In the genomic region with DNA sequence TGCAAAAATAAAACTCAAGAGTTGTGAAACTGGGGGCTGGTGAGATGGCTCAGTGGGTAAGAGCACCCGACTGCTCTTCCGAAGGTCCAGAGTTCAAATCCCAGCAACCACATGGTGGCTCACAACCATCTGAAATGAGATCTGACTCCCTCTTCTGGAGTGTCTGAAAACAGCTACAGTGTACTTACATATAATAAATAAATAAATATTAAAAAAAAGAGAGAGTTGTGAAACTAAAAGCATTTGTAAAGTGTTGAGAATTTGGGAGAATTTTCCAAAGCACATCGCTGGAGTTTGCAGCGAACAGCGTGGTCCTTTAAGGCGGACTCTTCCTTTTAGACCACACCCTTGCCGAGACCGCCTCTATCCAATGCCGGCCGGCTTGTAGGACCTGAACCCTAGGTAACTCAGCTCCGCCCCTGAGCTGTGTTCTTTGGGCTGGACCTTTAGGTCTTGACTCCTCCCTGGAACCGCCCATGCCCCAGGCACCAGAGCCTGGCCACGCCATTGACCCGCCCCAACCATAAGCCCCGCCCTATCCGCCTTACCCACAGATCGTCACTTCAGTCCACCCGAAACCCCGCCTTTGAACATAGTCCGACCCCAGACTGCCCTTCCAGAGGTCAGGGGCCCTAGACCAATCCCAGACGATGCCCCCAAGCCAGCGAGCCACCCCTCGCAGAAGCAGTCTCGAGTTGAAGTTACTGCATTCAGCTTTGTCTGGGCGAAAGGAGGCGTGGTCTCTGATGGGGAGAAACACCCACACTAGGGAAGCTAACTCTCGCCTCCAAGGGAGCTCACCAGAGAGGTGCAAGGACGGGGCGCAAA, we compare ENCODE assay signal across 8 mouse cellular contexts. TPM values are rescaled to one million over a fixed set of nuclear protein-coding genes. Genes with fewer than 3 reads are reported as not detected.
A peak's percentile ranks its signal among the peaks of the same experiment; 100 is the strongest.
DNase-seq lines count a peak whose midpoint lies in the region; ATAC-seq and TF ChIP-seq lines count a peak whose summit lies in the region.

No protein-coding gene starts in this region.

- peaks cover 3% of the 10 kb centered on the region in 2 experiments for H3K4me1 ChIP-seq in CH12.LX (ENCODE audit: control insufficient read depth in 1 of 2, insufficient read depth in 2 of 2)
- H3K4me1 ChIP-seq in forebrain, embryonic 11.5 days (replicated peaks; ENCODE audit: control insufficient read depth, insufficient read depth, low read length), result no peaks in the 10 kb centered on the region
- H3K4me1 ChIP-seq in heart, embryonic 16.5 days (ENCODE audit: control insufficient read depth, insufficient read depth, low read length), result peaks cover 10% of the 10 kb centered on the region
- peaks cover 93% of the 10 kb centered on the region for H3K4me1 ChIP-seq in liver, embryonic 15.5 days (replicated peaks)
- H3K4me1 ChIP-seq in neural tube, embryonic 12.5 days, result no peaks in the 10 kb centered on the region

- H3K9ac ChIP-seq in CH12.LX (ENCODE audit: insufficient read depth, low read depth), result peak overlapping the region; percentile 32
- peak overlapping the region; percentile 59 for H3K9ac ChIP-seq in forebrain, embryonic 11.5 days (ENCODE audit: low read length)
- H3K9ac ChIP-seq in heart, embryonic 16.5 days (ENCODE audit: low read length), result peak overlapping the region; percentile 88
- H3K9ac ChIP-seq in liver, embryonic 15.5 days, result peak overlapping the region; percentile 69
- peak overlapping the region; percentile 64 for H3K9ac ChIP-seq in neural tube, embryonic 12.5 days

- peak; percentile 99 for DNase-seq in CH12.LX (ENCODE audit: extremely low read depth)
- DNase-seq in c-Kit-positive CD71-positive TER-119-negative erythroid progenitor cells, embryonic 14.5 days (ENCODE audit: low read depth), result peak; percentile 99
- peak; percentile 97 for DNase-seq in forebrain, embryonic 11.5 days (ENCODE audit: low spot score)
- DNase-seq in kidney, postnatal 36 days, result peak; percentile 99
- DNase-seq in telencephalon, adult 2 months (ENCODE audit: low read depth, low spot score), result peak; percentile 94

- in situ Hi-C loops in CH12.LX (cut with MboI; ENCODE audit: low pct_ligation_motif_present, low pct_unique_long_range_greater_than_20kb, low sequenced_read_pairs), result no loop called here

- WGBS in forebrain, embryonic 11.5 days, result 1% methylated on average over 29 of the region's 29 CpGs
- WGBS in heart, embryonic 16.5 days, result 1% methylated on average over 29 of the region's 29 CpGs
- WGBS in liver, embryonic 15.5 days (ENCODE audit: insufficient replicate concordance), result under 1% methylated on average over 29 of the region's 29 CpGs
- WGBS in neural tube, embryonic 12.5 days, result 2% methylated on average over 29 of the region's 29 CpGs

- H3K79me2 ChIP-seq in CH12.LX (replicated peaks; ENCODE audit: control insufficient read depth, extremely low read depth, insufficient read depth, poor library complexity, severe bottlenecking), result no peaks in the 10 kb centered on the region

- TF ChIP-seq RAD21 in CH12.LX (IDR thresholded peaks at IDR 0.05; ENCODE audit: low read depth, low read length), result no peak

- no peaks in the 10 kb centered on the region for H3K9me3 ChIP-seq in CH12.LX (replicated peaks; ENCODE audit: low read length)
- no peaks in the 10 kb centered on the region for H3K9me3 ChIP-seq in forebrain, embryonic 11.5 days (ENCODE audit: control insufficient read depth, low read length)
- H3K9me3 ChIP-seq in heart, embryonic 16.5 days (replicated peaks; ENCODE audit: control insufficient read depth, low read length), result no peaks in the 10 kb centered on the region
- H3K9me3 ChIP-seq in liver, embryonic 15.5 days (replicated peaks), result no peaks in the 10 kb centered on the region
- no peaks in the 10 kb centered on the region for H3K9me3 ChIP-seq in neural tube, embryonic 12.5 days

- peak overlapping the region; percentile 17; the same call in 1 of the 2 replicates for H3K27ac ChIP-seq in CH12.LX (ENCODE audit: insufficient read depth, low read depth)
- H3K27ac ChIP-seq in forebrain, embryonic 11.5 days (ENCODE audit: low read depth, low read length), result peak overlapping the region; percentile 59
- H3K27ac ChIP-seq in heart, embryonic 16.5 days (ENCODE audit: low read length), result peak overlapping the region; percentile 93
- H3K27ac ChIP-seq in liver, embryonic 15.5 days (replicated peaks), result peak overlapping the region; percentile 96
- peak overlapping the region; percentile 46; the same call in 1 of the 2 replicates for H3K27ac ChIP-seq in neural tube, embryonic 12.5 days

- H3K27me3 ChIP-seq in CH12.LX (replicated peaks), result peaks cover 11% of the 10 kb centered on the region
- H3K27me3 ChIP-seq in forebrain, embryonic 11.5 days (ENCODE audit: control insufficient read depth, insufficient read depth, low read length), result no peaks in the 10 kb centered on the region
- H3K27me3 ChIP-seq in heart, embryonic 16.5 days (ENCODE audit: control insufficient read depth, insufficient read depth, low read length), result no peaks in the 10 kb centered on the region
- H3K27me3 ChIP-seq in liver, embryonic 15.5 days, result no peaks in the 10 kb centered on the region
- H3K27me3 ChIP-seq in neural tube, embryonic 12.5 days (replicated peaks), result no peaks in the 10 kb centered on the region; the same call in 1 of the 2 replicates

- peak overlapping the region; percentile 10; the same call in 1 of the 2 replicates for H3K4me2 ChIP-seq in CH12.LX (ENCODE audit: insufficient read depth, low read depth, poor library complexity, severe bottlenecking)
- peak overlapping the region; percentile 64 for H3K4me2 ChIP-seq in forebrain, embryonic 11.5 days (ENCODE audit: low read depth, low read length, severe bottlenecking)
- H3K4me2 ChIP-seq in heart, embryonic 16.5 days (ENCODE audit: low read depth, low read length), result peak overlapping the region; percentile 90
- peak overlapping the region; percentile 89 for H3K4me2 ChIP-seq in liver, embryonic 15.5 days
- peak overlapping the region; percentile 72 for H3K4me2 ChIP-seq in neural tube, embryonic 12.5 days (replicated peaks)

- peak in 1 of 2 experiments; percentile 19; a peak in 1 of 4 replicates for TF ChIP-seq CTCF in CH12.LX (conservative IDR thresholded peaks at IDR 0.05 in 1 of 2, IDR thresholded peaks at IDR 0.05 in 1 of 2; ENCODE audit: low read depth in 2 of 2, low read length in 2 of 2)

- no peak for TF ChIP-seq EP300 in CH12.LX (IDR thresholded peaks at IDR 0.05; ENCODE audit: low read length)

- dilution Hi-C loops in CH12.LX (cut with MboI; ENCODE audit: extremely low pct_ligation_motif_present, extremely low pct_unique_long_range_greater_than_20kb, low sequenced_read_pairs), result no loop called here

- peak; percentile 75 for TF ChIP-seq POLR2A in CH12.LX (IDR thresholded peaks at IDR 0.05; ENCODE audit: low read depth, low read length)

- H3K4me3 ChIP-seq in CH12.LX (replicated peaks in 1 of 3; ENCODE audit: low read depth in 2 of 3, low read length in 2 of 3, poor library complexity in 1 of 3), result peak overlapping the region; percentile 63 to 79 (median 69)
- H3K4me3 ChIP-seq in forebrain, embryonic 11.5 days (ENCODE audit: low read depth, low read length), result peak overlapping the region; percentile 43
- peak overlapping the region; percentile 81 for H3K4me3 ChIP-seq in heart, embryonic 16.5 days (ENCODE audit: low read length)
- H3K4me3 ChIP-seq in liver, embryonic 15.5 days (replicated peaks), result peak overlapping the region; percentile 71
- H3K4me3 ChIP-seq in neural tube, embryonic 12.5 days, result peak overlapping the region; percentile 58

- ATAC-seq in forebrain, embryonic 11.5 days (replicated peaks; ENCODE audit: low FRiP score), result peak; percentile 97
- peak; percentile 100 for ATAC-seq in heart, embryonic 16.5 days (replicated peaks; ENCODE audit: extremely low read depth, insufficient read depth, low FRiP score)
- peak; percentile 99 for ATAC-seq in liver, embryonic 15.5 days (ENCODE audit: insufficient read depth)
- peak; percentile 97 for ATAC-seq in neural tube, embryonic 12.5 days (ENCODE audit: low FRiP score, low read depth)

- H3K36me3 ChIP-seq in CH12.LX (replicated peaks in 1 of 2; ENCODE audit: control insufficient read depth in 1 of 2, insufficient read depth in 1 of 2, low read length in 1 of 2), result no peaks in the 10 kb centered on the region
- H3K36me3 ChIP-seq in forebrain, embryonic 11.5 days (ENCODE audit: control insufficient read depth, insufficient read depth, low read length), result no peaks in the 10 kb centered on the region
- H3K36me3 ChIP-seq in heart, embryonic 16.5 days (ENCODE audit: control insufficient read depth, insufficient read depth), result no peaks in the 10 kb centered on the region
- H3K36me3 ChIP-seq in liver, embryonic 15.5 days (replicated peaks), result no peaks in the 10 kb centered on the region
- no peaks in the 10 kb centered on the region for H3K36me3 ChIP-seq in neural tube, embryonic 12.5 days

RNA-seq across cellular contexts. Expression of gene Ptdss2, which starts 0.7 kb away (rescaled TPM):
- total RNA-seq in CH12.LX (2012; rRNA removed) (10.6 and 12.0 TPM in 2 replicates), CH12.LX (2014; rRNA removed) (2.5 and 2.9 TPM in 2 replicates)
- polyA plus RNA-seq in CH12.LX (2012; ENCODE audit: insufficient read length, low read depth), result 22.9 and 33.5 TPM in 2 replicates
- 70.9 and 75.3 TPM in 2 replicates for polyA plus RNA-seq in forebrain, embryonic 11.5 days (2014; fragmentation: Nextera tagmentation; extraction: Ambion mirVana)
- 56.1 and 63.9 TPM in 2 replicates for polyA plus RNA-seq in heart, embryonic 16.5 days (2015; fragmentation: Nextera tagmentation; extraction: Ambion mirVana)
- 138 and 140 TPM in 2 replicates for polyA plus RNA-seq in liver, embryonic 15.5 days (2015; fragmentation: Nextera tagmentation; extraction: Ambion mirVana)
- 74.7 and 79.8 TPM in 2 replicates for polyA plus RNA-seq in neural tube, embryonic 12.5 days (2016; fragmentation: Nextera tagmentation; extraction: Ambion mirVana)

RNA-seq across cellular contexts. Expression of gene Ano9, which starts 5.3 kb away (rescaled TPM):
- total RNA-seq in CH12.LX (2012; rRNA removed) (0.04 TPM in 2 replicates), CH12.LX (2014; rRNA removed) (not detected in 2 replicates)
- not detected in 2 replicates for polyA plus RNA-seq in CH12.LX (2012; ENCODE audit: insufficient read length, low read depth)
- 0.21 and 0.39 TPM in 2 replicates for polyA plus RNA-seq in forebrain, embryonic 11.5 days (2014; fragmentation: Nextera tagmentation; extraction: Ambion mirVana)
- 0.49 and 1.00 TPM in 2 replicates for polyA plus RNA-seq in heart, embryonic 16.5 days (2015; fragmentation: Nextera tagmentation; extraction: Ambion mirVana)
- polyA plus RNA-seq in liver, embryonic 15.5 days (2015; fragmentation: Nextera tagmentation; extraction: Ambion mirVana), result 0.99 and 1.5 TPM in 2 replicates
- 0.22 TPM in 1 of 2 replicates, not detected in the other for polyA plus RNA-seq in neural tube, embryonic 12.5 days (2016; fragmentation: Nextera tagmentation; extraction: Ambion mirVana)

RNA-seq across cellular contexts. Expression of gene Sigirr, which starts 22.5 kb away (rescaled TPM):
- total RNA-seq in CH12.LX (2012; rRNA removed) (12.9 and 19.2 TPM in 2 replicates), CH12.LX (2014; rRNA removed) (13.2 and 15.6 TPM in 2 replicates)
- 15.2 and 16.1 TPM in 2 replicates for polyA plus RNA-seq in CH12.LX (2012; ENCODE audit: insufficient read length, low read depth)
- polyA plus RNA-seq in forebrain, embryonic 11.5 days (2014; fragmentation: Nextera tagmentation; extraction: Ambion mirVana), result 1.2 and 1.8 TPM in 2 replicates
- 7.4 and 8.5 TPM in 2 replicates for polyA plus RNA-seq in heart, embryonic 16.5 days (2015; fragmentation: Nextera tagmentation; extraction: Ambion mirVana)
- polyA plus RNA-seq in liver, embryonic 15.5 days (2015; fragmentation: Nextera tagmentation; extraction: Ambion mirVana), result 22.1 and 28.1 TPM in 2 replicates
- 1.6 and 2.3 TPM in 2 replicates for polyA plus RNA-seq in neural tube, embryonic 12.5 days (2016; fragmentation: Nextera tagmentation; extraction: Ambion mirVana)

RNA-seq across cellular contexts. Expression of gene Pkp3, which starts 44.9 kb away (rescaled TPM):
- total RNA-seq in CH12.LX (2012; rRNA removed), result 52.8 and 63.1 TPM in 2 replicates
- total RNA-seq in CH12.LX (2014; rRNA removed), result 23.9 and 25.3 TPM in 2 replicates
- polyA plus RNA-seq in CH12.LX (2012; ENCODE audit: insufficient read length, low read depth), result 37.8 and 38.0 TPM in 2 replicates
- polyA plus RNA-seq in forebrain, embryonic 11.5 days (2014; fragmentation: Nextera tagmentation; extraction: Ambion mirVana), result 1.1 and 1.9 TPM in 2 replicates
- 4.1 and 5.2 TPM in 2 replicates for polyA plus RNA-seq in heart, embryonic 16.5 days (2015; fragmentation: Nextera tagmentation; extraction: Ambion mirVana)
- 0.54 and 0.84 TPM in 2 replicates for polyA plus RNA-seq in liver, embryonic 15.5 days (2015; fragmentation: Nextera tagmentation; extraction: Ambion mirVana)
- polyA plus RNA-seq in neural tube, embryonic 12.5 days (2016; fragmentation: Nextera tagmentation; extraction: Ambion mirVana), result 1.6 and 3.1 TPM in 2 replicates

RNA-seq across cellular contexts. Expression of gene Rnh1, which starts 49.8 kb away (rescaled TPM):
- total RNA-seq in CH12.LX (2012; rRNA removed) (133 and 137 TPM in 2 replicates), CH12.LX (2014; rRNA removed) (84.7 and 91.0 TPM in 2 replicates)
- 95.5 and 103 TPM in 2 replicates for polyA plus RNA-seq in CH12.LX (2012; ENCODE audit: insufficient read length, low read depth)
- 56.7 and 65.2 TPM in 2 replicates for polyA plus RNA-seq in forebrain, embryonic 11.5 days (2014; fragmentation: Nextera tagmentation; extraction: Ambion mirVana)
- 96.9 and 111 TPM in 2 replicates for polyA plus RNA-seq in heart, embryonic 16.5 days (2015; fragmentation: Nextera tagmentation; extraction: Ambion mirVana)
- 64.3 and 76.1 TPM in 2 replicates for polyA plus RNA-seq in liver, embryonic 15.5 days (2015; fragmentation: Nextera tagmentation; extraction: Ambion mirVana)
- polyA plus RNA-seq in neural tube, embryonic 12.5 days (2016; fragmentation: Nextera tagmentation; extraction: Ambion mirVana), result 56.9 and 60.9 TPM in 2 replicates

Comparison
In these comparisons a context has a peak if more than half of its experiments do, and no peak if none do; other contexts are left out.
1. Peak in every context shown above with its lines: DNase-seq, ATAC-seq, H3K4me3 ChIP-seq and H3K27ac ChIP-seq.
2. H3K27ac ChIP-seq: peak in every context shown above with its lines; median percentile 96 in liver, embryonic 15.5 days; 93 in heart, embryonic 16.5 days; 59 in forebrain, embryonic 11.5 days; 46 in neural tube, embryonic 12.5 days; 17 in CH12.LX.
3. H3K4me2 ChIP-seq: peak in every context shown above with its lines; median percentile 90 in heart, embryonic 16.5 days; 89 in liver, embryonic 15.5 days; 72 in neural tube, embryonic 12.5 days; 64 in forebrain, embryonic 11.5 days; 10 in CH12.LX.
4. H3K9ac ChIP-seq: peak in every context shown above with its lines; median percentile 88 in heart, embryonic 16.5 days; 69 in liver, embryonic 15.5 days; 64 in neural tube, embryonic 12.5 days; 59 in forebrain, embryonic 11.5 days; 32 in CH12.LX.